ENCODE assay signal across 29 mouse cellular contexts in the genomic region with DNA sequence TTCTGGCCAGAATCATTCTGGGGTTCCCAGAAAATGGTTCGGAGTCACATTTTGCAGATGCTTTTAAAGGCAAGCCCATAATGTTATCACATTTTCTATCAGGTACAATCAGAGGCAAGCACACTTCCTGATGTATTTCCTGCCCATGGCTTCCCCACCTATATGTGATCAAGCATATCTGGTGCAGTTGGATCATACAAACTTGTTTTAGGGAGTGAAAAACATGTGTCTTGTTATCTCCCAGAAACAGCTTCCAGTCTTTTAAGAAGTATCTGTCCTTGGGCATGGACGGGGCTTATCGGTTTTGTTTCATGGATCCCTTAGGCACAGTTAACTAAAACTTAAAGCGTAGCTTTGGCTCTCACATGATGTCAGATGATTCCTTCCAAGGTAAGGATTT. TPM values are rescaled to one million over a fixed set of nuclear protein-coding genes. Genes with fewer than 3 reads are reported as not detected.
DNase-seq lines count a peak whose midpoint lies in the region; ATAC-seq lines count a peak whose summit lies in the region.
"Had no signal": no experiment of that assay in that cellular context is flagged by ENCODE, and none has a peak within 500 bp of the region (broad histone marks: within the 10 kb centered on the region; RNA-seq: fewer than 3 reads in every experiment).

No protein-coding gene starts in this region.

- peak; percentile 81 for ATAC-seq in common myeloid progenitor, adult 5-6 weeks (replicated peaks; ENCODE audit: low read depth, poor library complexity, severe bottlenecking)
- peak; percentile 94 for ATAC-seq in liver, embryonic 13.5 days (ENCODE audit: low read depth)
- peak; percentile 76 for ATAC-seq in megakaryocyte progenitor cell, adult 5-6 weeks (replicated peaks; ENCODE audit: poor library complexity)
- ATAC-seq in forebrain, embryonic 12.5 days (ENCODE audit: low FRiP score), result no peak
- ATAC-seq in neural tube, embryonic 15.5 days (ENCODE audit: low FRiP score), result no peak
- ATAC-seq: forebrain, embryonic 16.5 days; intestine, embryonic 16.5 days; midbrain, embryonic 15.5 days; Patski had no signal

- no peak overlapping the region for H3K27ac ChIP-seq in heart, embryonic 10.5 days
- peak overlapping the region; percentile 73 for H3K27ac ChIP-seq in liver, embryonic 13.5 days
- H3K27ac ChIP-seq in forebrain, embryonic 12.5 days, result no peak overlapping the region
- no peak overlapping the region for H3K27ac ChIP-seq in neural tube, embryonic 15.5 days (replicated peaks)
- H3K27ac ChIP-seq: embryonic facial prominence, embryonic 12.5 days; heart, embryonic 15.5 days; hindbrain, embryonic 13.5 days; kidney, postnatal 0 days; limb, embryonic 10.5 days; limb, embryonic 15.5 days; lung, embryonic 15.5 days; midbrain, embryonic 15.5 days had no signal

- no peaks in the 10 kb centered on the region for H3K9me3 ChIP-seq in heart, embryonic 10.5 days
- no peaks in the 10 kb centered on the region for H3K9me3 ChIP-seq in liver, embryonic 13.5 days (replicated peaks)
- no peaks in the 10 kb centered on the region for H3K9me3 ChIP-seq in forebrain, embryonic 12.5 days
- no peaks in the 10 kb centered on the region for H3K9me3 ChIP-seq in neural tube, embryonic 15.5 days (replicated peaks)
- H3K9me3 ChIP-seq: embryonic facial prominence, embryonic 12.5 days; G1E; heart, embryonic 15.5 days; hindbrain, embryonic 13.5 days; limb, embryonic 10.5 days; limb, embryonic 15.5 days; lung, embryonic 15.5 days; midbrain, embryonic 15.5 days had no signal

- H3K36me3 ChIP-seq in heart, embryonic 10.5 days, result no peaks in the 10 kb centered on the region
- H3K36me3 ChIP-seq in liver, embryonic 13.5 days, result no peaks in the 10 kb centered on the region
- H3K36me3 ChIP-seq in forebrain, embryonic 12.5 days (replicated peaks), result no peaks in the 10 kb centered on the region
- H3K36me3 ChIP-seq in neural tube, embryonic 15.5 days, result no peaks in the 10 kb centered on the region
- H3K36me3 ChIP-seq: embryonic facial prominence, embryonic 12.5 days; G1E; heart, embryonic 15.5 days; hindbrain, embryonic 13.5 days; limb, embryonic 10.5 days; limb, embryonic 15.5 days; lung, embryonic 15.5 days; midbrain, embryonic 15.5 days had no signal

- no peaks in the 10 kb centered on the region for H3K27me3 ChIP-seq in heart, embryonic 10.5 days (ENCODE audit: insufficient read depth, poor library complexity, severe bottlenecking)
- H3K27me3 ChIP-seq in liver, embryonic 13.5 days, result no peaks in the 10 kb centered on the region
- no peaks in the 10 kb centered on the region for H3K27me3 ChIP-seq in forebrain, embryonic 12.5 days
- H3K27me3 ChIP-seq in neural tube, embryonic 15.5 days (replicated peaks), result no peaks in the 10 kb centered on the region
- H3K27me3 ChIP-seq: embryonic facial prominence, embryonic 12.5 days; heart, embryonic 15.5 days; hindbrain, embryonic 13.5 days; limb, embryonic 15.5 days; lung, embryonic 15.5 days; midbrain, embryonic 15.5 days; Patski had no signal

- no peaks in the 10 kb centered on the region for H3K4me1 ChIP-seq in heart, embryonic 10.5 days
- peaks cover 24% of the 10 kb centered on the region for H3K4me1 ChIP-seq in liver, embryonic 13.5 days (replicated peaks)
- no peaks in the 10 kb centered on the region for H3K4me1 ChIP-seq in forebrain, embryonic 12.5 days
- H3K4me1 ChIP-seq in neural tube, embryonic 15.5 days, result no peaks in the 10 kb centered on the region
- H3K4me1 ChIP-seq: embryonic facial prominence, embryonic 12.5 days; heart, embryonic 15.5 days; hindbrain, embryonic 13.5 days; limb, embryonic 10.5 days; limb, embryonic 15.5 days; lung, embryonic 15.5 days; midbrain, embryonic 15.5 days had no signal

- peak overlapping the region; percentile 29 for H3K4me2 ChIP-seq in liver, embryonic 13.5 days
- H3K4me2 ChIP-seq in forebrain, embryonic 12.5 days, result no peak overlapping the region
- H3K4me2 ChIP-seq in neural tube, embryonic 15.5 days, result no peak overlapping the region
- H3K4me2 ChIP-seq: embryonic facial prominence, embryonic 12.5 days; heart, embryonic 15.5 days; hindbrain, embryonic 13.5 days; limb, embryonic 15.5 days; lung, embryonic 15.5 days; midbrain, embryonic 15.5 days had no signal

- H3K9ac ChIP-seq in liver, embryonic 13.5 days, result no peak overlapping the region
- H3K9ac ChIP-seq in forebrain, embryonic 12.5 days, result no peak overlapping the region
- no peak overlapping the region for H3K9ac ChIP-seq in neural tube, embryonic 15.5 days (replicated peaks)
- H3K9ac ChIP-seq: embryonic facial prominence, embryonic 12.5 days; heart, embryonic 15.5 days; hindbrain, embryonic 13.5 days; limb, embryonic 15.5 days; lung, embryonic 15.5 days; midbrain, embryonic 15.5 days had no signal

- no peak overlapping the region for H3K4me3 ChIP-seq in heart, embryonic 10.5 days
- H3K4me3 ChIP-seq in liver, embryonic 13.5 days (replicated peaks), result no peak overlapping the region
- no peak overlapping the region for H3K4me3 ChIP-seq in forebrain, embryonic 12.5 days (replicated peaks)
- H3K4me3 ChIP-seq in neural tube, embryonic 15.5 days (replicated peaks), result no peak overlapping the region
- H3K4me3 ChIP-seq: embryonic facial prominence, embryonic 12.5 days; heart, embryonic 15.5 days; hindbrain, embryonic 13.5 days; limb, embryonic 10.5 days; limb, embryonic 15.5 days; lung, embryonic 15.5 days; midbrain, embryonic 15.5 days had no signal

- 63% methylated on average over 4 of the region's 4 CpGs for WGBS in heart, embryonic 10.5 days
- WGBS in liver, embryonic 13.5 days (ENCODE audit: insufficient replicate concordance), result 15% methylated on average over 4 of the region's 4 CpGs
- 93% methylated on average over 4 of the region's 4 CpGs for WGBS in forebrain, embryonic 12.5 days
- 90% methylated on average over 4 of the region's 4 CpGs for WGBS in neural tube, embryonic 15.5 days

- peak; percentile 21 for DNase-seq in heart, adult 11 months
- DNase-seq in heart, embryonic 10.5 days (ENCODE audit: low spot score), result no peak
- DNase-seq in liver, embryonic 13.5 days, result peak; percentile 32
- DNase-seq in urinary bladder, postnatal 36 days (ENCODE audit: low spot score in 2 of 2), result no peak
- DNase-seq: adrenal gland, postnatal 10 days; cerebellum, adult 8-10 months; cerebellum, postnatal 25 days; embryo, embryonic 11 days; heart, postnatal 36 days; kidney, adult 8-10 months; kidney, postnatal 4 days; right cerebral cortex, postnatal 4 days; thymus, postnatal 4 days had no signal

RNA-seq across cellular contexts. Expression of gene Prune2, which starts 36.2 kb away (rescaled TPM):
- 3.6 and 8.5 TPM in 2 replicates for polyA plus RNA-seq in heart, embryonic 10.5 days (2016; fragmentation: Nextera tagmentation; extraction: Ambion mirVana)
- 0.78 and 0.82 TPM in 2 replicates for total RNA-seq in common myeloid progenitor, adult 5-6 weeks (2017)
- 0.55 and 0.64 TPM in 2 replicates for polyA plus RNA-seq in liver, embryonic 13.5 days (2015; fragmentation: Nextera tagmentation; extraction: Ambion mirVana)
- total RNA-seq in megakaryocyte progenitor cell, adult 5-6 weeks (2015), result 0.46 and 1.8 TPM in 2 replicates
- 0.12 and 0.68 TPM in 2 replicates for total RNA-seq in megakaryocyte progenitor cell, adult 5-6 weeks (2017)
- 1.5 and 2.8 TPM in 2 replicates for polyA plus RNA-seq in forebrain, embryonic 12.5 days (2016; fragmentation: Nextera tagmentation; extraction: Ambion mirVana)
- polyA plus RNA-seq in neural tube, embryonic 15.5 days (2015; fragmentation: Nextera tagmentation; extraction: Ambion mirVana), result 9.5 and 11.5 TPM in 2 replicates
- polyA plus RNA-seq: G1E had no signal

Comparison
In these comparisons a context has a peak if more than half of its experiments do, and no peak if none do; other contexts are left out.
1. DNase-seq: peak in heart, adult 11 months (single experiment) and liver, embryonic 13.5 days (single experiment); none in heart, embryonic 10.5 days (single experiment) and urinary bladder, postnatal 36 days (0 of 2).
2. ATAC-seq: peak in common myeloid progenitor, adult 5-6 weeks (single experiment), liver, embryonic 13.5 days (single experiment) and megakaryocyte progenitor cell, adult 5-6 weeks (single experiment); none in forebrain, embryonic 12.5 days (single experiment) and neural tube, embryonic 15.5 days (single experiment).